Mouse (Mus musculus) gastrocnemius, postnatal 25 days (tissue): Measurements from ENCODE around the gene Zfp410. TPM values are rescaled to one million over a fixed set of nuclear protein-coding genes. Genes with fewer than 3 reads are reported as not detected.
"Not testable (repeated sequence)": the region's sequence is repeated elsewhere in the genome, so short reads cannot be mapped to it uniquely, and the experiment has no call there.

Experiments used
- DNase-seq: peaks from one replicate; pipeline ENCODE4 v3.0.0; 2022
- long read RNA-seq, 2 experiments: library from polyadenylated mRNA; stranded (forward); transcript quantifications; one replicate each; pipeline ENCODE4 v2.0.0; 2021
- total RNA-seq, 2 experiments: library from RNA; stranded (reverse); gene quantifications; 1 replicate in 1 of 2; 2 replicates in 1 of 2; pipeline ENCODE4 v1.2.3; 2021

Gene Zfp410
- total RNA-seq, result 10 to 100 TPM; 15.9 to 17.8 TPM
- long read RNA-seq, experiment 1, transcript Zfp410-201 (12 exons, 2,597 nt), result major isoform, 12 of 21 reads
- long read RNA-seq, experiment 1, partial matches to known transcripts, result 2 of 21 reads
- long read RNA-seq, experiment 1, other reads (novel, unspliced or antisense), result 7 of 21 reads
- long read RNA-seq, experiment 2, transcript Zfp410-201 (12 exons, 2,597 nt), result major isoform, 16 of 25 reads
- long read RNA-seq, experiment 2, partial matches to known transcripts, result 2 of 25 reads
- long read RNA-seq, experiment 2, other reads (novel, unspliced or antisense), result 6 of 25 reads

- peak; percentile 81 for DNase-seq
These were observed at the start of gene Zfp410 for GRCm38 (mm10) chr12:84316721-84317621. TSS of gene Zfp410 (plus strand) at chr12:84316852.

- DNase-seq, result no peak
These were observed 49.4 kb upstream of the Zfp410 start for GRCm38 (mm10) chr12:84267264-84267663.

- DNase-seq, result no peak
These were observed 43.3 kb upstream of the Zfp410 start for GRCm38 (mm10) chr12:84273366-84273765.

GRCm38 (mm10) chr12:84275288-84275687 is 41.4 kb upstream of the Zfp410 start:
- DNase-seq, result no peak

GRCm38 (mm10) chr12:84276288-84276687 is 40.4 kb upstream of the Zfp410 start:
- no peak for DNase-seq

- DNase-seq, result no peak
These were observed 39.9 kb upstream of the Zfp410 start for GRCm38 (mm10) chr12:84276799-84277198.

- DNase-seq, result no peak
These were observed 38.8 kb upstream of the Zfp410 start for GRCm38 (mm10) chr12:84277832-84278231.

GRCm38 (mm10) chr12:84278901-84279300 is 37.8 kb upstream of the Zfp410 start:
- DNase-seq, result no peak

- DNase-seq, result no peak
These were observed 32.3 kb upstream of the Zfp410 start for GRCm38 (mm10) chr12:84284391-84284790.

- peak; percentile 93 for DNase-seq
These were observed 31.6 kb upstream of the Zfp410 start, which contains the start of gene Ptgr2 for GRCm38 (mm10) chr12:84284885-84285592. TSS of gene Ptgr2 (plus strand) at chr12:84285232.

- DNase-seq, result no peak
These were observed 31.1 kb upstream of the Zfp410 start for GRCm38 (mm10) chr12:84285593-84285968.

GRCm38 (mm10) chr12:84288461-84288860 is 28.2 kb upstream of the Zfp410 start:
- no peak for DNase-seq

GRCm38 (mm10) chr12:84297851-84298250 is 18.8 kb upstream of the Zfp410 start:
- DNase-seq, result peak; percentile 38

- no peak for DNase-seq
These were observed 17.4 kb upstream of the Zfp410 start for GRCm38 (mm10) chr12:84299265-84299664.

GRCm38 (mm10) chr12:84304101-84304500 is 12.6 kb upstream of the Zfp410 start:
- DNase-seq, result no peak

- DNase-seq, result no peak
These were observed 12.1 kb upstream of the Zfp410 start for GRCm38 (mm10) chr12:84304554-84304953.

- no peak for DNase-seq
These were observed 5.3 kb upstream of the Zfp410 start for GRCm38 (mm10) chr12:84311306-84311705.

- no peak for DNase-seq
These were observed 646 bp upstream of the Zfp410 start for GRCm38 (mm10) chr12:84316006-84316405.

GRCm38 (mm10) chr12:84327111-84327512 is 10.5 kb downstream of the Zfp410 start:
- peak; percentile 12 for DNase-seq

GRCm38 (mm10) chr12:84336963-84337625 is 20.4 kb downstream of the Zfp410 start:
- DNase-seq, result no peak

- no peak for DNase-seq
These were observed 30.5 kb downstream of the Zfp410 start for GRCm38 (mm10) chr12:84347192-84347591.

- DNase-seq, result not testable (repeated sequence)
These were observed 42.0 kb downstream of the Zfp410 start for GRCm38 (mm10) chr12:84358699-84359098.
